Mouse (Mus musculus) liver, embryonic 14.5 days (tissue): Measurements from ENCODE around the gene St8sia1.
A peak's percentile ranks its signal among the peaks of the same experiment; 100 is the strongest.

ENCODE experiments used
- CTCF ChIP-seq: IDR thresholded peaks from 2 replicates; pipeline ENCODE4 v1.5.1; 2016; ENCODE audit warnings: antibody characterized with exemption, low read depth, control low read depth
- EP300 ChIP-seq: IDR thresholded peaks from 2 replicates; pipeline ENCODE4 v1.6.1; 2016; ENCODE audit warnings: antibody characterized with exemption, low read depth

DNA sequence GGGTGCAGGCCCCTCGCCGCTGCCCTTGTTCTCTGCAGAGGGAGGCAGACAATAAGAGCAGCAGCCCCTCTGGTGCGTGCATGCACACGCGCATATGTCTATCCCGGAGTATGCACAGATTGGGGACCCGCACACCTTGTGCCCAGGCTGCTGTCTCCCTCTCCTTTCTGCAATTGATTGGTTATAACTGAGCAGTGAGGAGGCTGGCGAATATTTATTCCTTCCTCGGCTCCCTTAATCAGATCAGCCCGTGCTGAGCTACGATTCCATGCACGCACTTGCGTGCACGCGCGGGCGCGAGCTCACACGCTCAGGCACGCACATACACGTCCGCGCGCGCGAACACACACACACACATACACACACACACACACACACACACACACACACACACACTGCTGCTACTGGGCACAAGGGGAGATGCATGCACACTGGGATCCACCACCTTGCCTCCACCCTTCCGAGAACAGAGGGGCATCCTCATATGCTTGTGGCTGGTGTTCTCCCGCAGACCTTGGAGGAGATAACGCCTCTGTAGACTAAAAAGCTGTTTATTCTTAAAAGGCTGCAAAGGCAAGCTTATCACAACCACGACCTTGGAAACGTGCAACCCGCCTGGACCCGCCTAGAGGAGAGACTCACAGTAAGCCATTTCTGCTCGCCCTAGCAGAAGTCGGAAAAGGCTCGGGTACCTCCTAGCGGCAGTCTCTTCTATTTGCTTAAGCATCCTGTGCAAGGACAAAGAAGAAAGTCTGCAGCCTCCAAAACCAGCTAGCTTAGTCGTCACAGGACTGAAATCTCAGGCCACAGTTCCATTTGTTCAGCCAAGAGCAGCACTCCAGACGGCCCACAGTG is 506 bp upstream of the St8sia1 start:
- peak; percentile 57 for TF ChIP-seq CTCF
- no peak for TF ChIP-seq EP300
